Mouse (Mus musculus): ENCODE results near the gene Ahnak2. TPM values are rescaled to one million over a fixed set of nuclear protein-coding genes. Genes with fewer than 3 reads are reported as not detected.

Ahnak2 gene
- polyA plus RNA-seq, 1 experiment from 2014 or later = 0.48 TPM

GRCm38 (mm10) chr12:112745716-112746115 is 56.7 kb downstream of the Ahnak2 start:
- Histone ChIP-seq H3K9me3 (replicated peaks) (no peaks in the 10 kb centered on the region), H3K4me2 (replicated peaks) (no peak overlapping the region), H3K9ac (no peak overlapping the region), H3K4me1 (peaks cover 18% of the 10 kb centered on the region), H3K4me3 (no peak overlapping the region), H3K27ac (no peak overlapping the region), H3K36me3 (peaks cover 26% of the 10 kb centered on the region), H3K27me3 (no peaks in the 10 kb centered on the region)
- WGBS = 92% methylated on average over 10 of the region's 10 CpGs
- no peak for ATAC-seq (ENCODE audit: low FRiP score)

GRCm38 (mm10) chr12:112744891-112745580 is 57.4 kb downstream of the Ahnak2 start:
- Histone ChIP-seq H3K27me3 (no peaks in the 10 kb centered on the region), H3K4me1 (peaks cover 18% of the 10 kb centered on the region), H3K9ac (no peak overlapping the region), H3K27ac (no peak overlapping the region), H3K9me3 (replicated peaks) (no peaks in the 10 kb centered on the region), H3K4me3 (no peak overlapping the region), H3K4me2 (replicated peaks) (no peak overlapping the region), H3K36me3 (peaks cover 33% of the 10 kb centered on the region)
- ATAC-seq (ENCODE audit: low FRiP score) = no peak
- WGBS = 82% methylated on average over 10 of the region's 10 CpGs

GRCm38 (mm10) chr12:112744211-112744610 is 58.2 kb downstream of the Ahnak2 start:
- Histone ChIP-seq H3K27me3 (no peaks in the 10 kb centered on the region), H3K9me3 (replicated peaks) (no peaks in the 10 kb centered on the region), H3K36me3 (peaks cover 41% of the 10 kb centered on the region), H3K4me3 (no peak overlapping the region), H3K4me2 (replicated peaks) (no peak overlapping the region), H3K9ac (peak overlapping the region; percentile 27; the same call in 1 of the 2 replicates), H3K4me1 (peaks cover 18% of the 10 kb centered on the region), H3K27ac (no peak overlapping the region)
- ATAC-seq (ENCODE audit: low FRiP score) = no peak
- 89% methylated on average over 11 of the region's 11 CpGs for WGBS

- Histone ChIP-seq H3K9me3 (replicated peaks) (no peaks in the 10 kb centered on the region), H3K27ac (0 out of 2 replicates have a peak overlapping the region, but pooled peaks have one; percentile 46), H3K4me1 (peaks cover 18% of the 10 kb centered on the region), H3K36me3 (peaks cover 50% of the 10 kb centered on the region), H3K9ac (peak overlapping the region; percentile 27; the same call in 1 of the 2 replicates), H3K4me3 (no peak overlapping the region), H3K4me2 (replicated peaks) (no peak overlapping the region), H3K27me3 (no peaks in the 10 kb centered on the region)
- WGBS = 60% methylated on average over 25 of the region's 25 CpGs
- ATAC-seq (ENCODE audit: low FRiP score) = peak; percentile 53
Measured at GRCm38 (mm10) chr12:112743168-112743975, 59.1 kb downstream of the Ahnak2 start.

GRCm38 (mm10) chr12:112742768-112743167 is 59.7 kb downstream of the Ahnak2 start:
- no peaks in the 10 kb centered on the region for H3K9me3 ChIP-seq (replicated peaks)
- no peak overlapping the region for H3K4me2 ChIP-seq (replicated peaks)
- 71% methylated on average over 6 of the region's 6 CpGs for WGBS
- peaks cover 18% of the 10 kb centered on the region for H3K4me1 ChIP-seq
- 0 out of 2 replicates have a peak overlapping the region, but pooled peaks have one; percentile 46 for H3K27ac ChIP-seq
- ATAC-seq (ENCODE audit: low FRiP score) = no peak
- peak overlapping the region; percentile 23; the same call in 1 of the 2 replicates for H3K9ac ChIP-seq
- no peak overlapping the region for H3K4me3 ChIP-seq
- H3K36me3 ChIP-seq = peaks cover 55% of the 10 kb centered on the region
- H3K27me3 ChIP-seq = no peaks in the 10 kb centered on the region

- no peak overlapping the region for H3K4me2 ChIP-seq (replicated peaks)
- no peak overlapping the region for H3K4me3 ChIP-seq
- H3K9me3 ChIP-seq (replicated peaks) = no peaks in the 10 kb centered on the region
- ATAC-seq (ENCODE audit: low FRiP score) = no peak
- H3K27ac ChIP-seq = no peak overlapping the region
- H3K36me3 ChIP-seq = peaks cover 70% of the 10 kb centered on the region
- H3K4me1 ChIP-seq = peaks cover 4% of the 10 kb centered on the region; the same call in 1 of the 2 replicates
- WGBS = 90% methylated on average over 24 of the region's 24 CpGs
- no peak overlapping the region for H3K9ac ChIP-seq
- H3K27me3 ChIP-seq = no peaks in the 10 kb centered on the region
Measured at GRCm38 (mm10) chr12:112739023-112739568, 63.4 kb downstream of the Ahnak2 start.

GRCm38 (mm10) chr12:112738281-112739022 is 64.0 kb downstream of the Ahnak2 start:
- H3K4me1 ChIP-seq = peaks cover 4% of the 10 kb centered on the region; the same call in 1 of the 2 replicates
- peaks cover 71% of the 10 kb centered on the region for H3K36me3 ChIP-seq
- H3K4me3 ChIP-seq = no peak overlapping the region
- no peak for ATAC-seq (ENCODE audit: low FRiP score)
- no peak overlapping the region for H3K9ac ChIP-seq
- no peak overlapping the region for H3K4me2 ChIP-seq (replicated peaks)
- no peak overlapping the region for H3K27ac ChIP-seq
- no peaks in the 10 kb centered on the region for H3K9me3 ChIP-seq (replicated peaks)
- H3K27me3 ChIP-seq = no peaks in the 10 kb centered on the region
- 91% methylated on average over 31 of the region's 31 CpGs for WGBS

- WGBS = 91% methylated on average over 14 of the region's 14 CpGs
- Histone ChIP-seq H3K27me3 (no peaks in the 10 kb centered on the region), H3K9ac (no peak overlapping the region), H3K36me3 (peaks cover 78% of the 10 kb centered on the region), H3K4me1 (peaks cover 1% of the 10 kb centered on the region; the same call in 1 of the 2 replicates), H3K27ac (no peak overlapping the region), H3K9me3 (replicated peaks) (no peaks in the 10 kb centered on the region), H3K4me3 (no peak overlapping the region), H3K4me2 (replicated peaks) (no peak overlapping the region)
- no peak for ATAC-seq (ENCODE audit: low FRiP score)
Measured at GRCm38 (mm10) chr12:112737761-112738160, 64.7 kb downstream of the Ahnak2 start.

- H3K4me3 ChIP-seq = no peak overlapping the region
- peaks cover 85% of the 10 kb centered on the region for H3K36me3 ChIP-seq
- no peaks in the 10 kb centered on the region for H3K27me3 ChIP-seq
- no peaks in the 10 kb centered on the region for H3K4me1 ChIP-seq
- H3K9ac ChIP-seq = no peak overlapping the region
- no peak overlapping the region for H3K4me2 ChIP-seq (replicated peaks)
- no peaks in the 10 kb centered on the region for H3K9me3 ChIP-seq (replicated peaks)
- no peak for ATAC-seq (ENCODE audit: low FRiP score)
- 91% methylated on average over 7 of the region's 7 CpGs for WGBS
- H3K27ac ChIP-seq = no peak overlapping the region
Measured at GRCm38 (mm10) chr12:112737081-112737480, 65.4 kb downstream of the Ahnak2 start.

GRCm38 (mm10) chr12:112736636-112736925 is 65.9 kb downstream of the Ahnak2 start:
- no peak overlapping the region for H3K9ac ChIP-seq
- peaks cover 90% of the 10 kb centered on the region for H3K36me3 ChIP-seq
- H3K4me1 ChIP-seq = no peaks in the 10 kb centered on the region
- H3K27me3 ChIP-seq = no peaks in the 10 kb centered on the region
- H3K4me3 ChIP-seq = no peak overlapping the region
- no peaks in the 10 kb centered on the region for H3K9me3 ChIP-seq (replicated peaks)
- no peak for ATAC-seq (ENCODE audit: low FRiP score)
- 89% methylated on average over 10 of the region's 10 CpGs for WGBS
- H3K4me2 ChIP-seq (replicated peaks) = no peak overlapping the region
- H3K27ac ChIP-seq = no peak overlapping the region

- 86% methylated on average over 28 of the region's 29 CpGs for WGBS
- no peaks in the 10 kb centered on the region for H3K4me1 ChIP-seq
- no peak for ATAC-seq (ENCODE audit: low FRiP score)
- no peaks in the 10 kb centered on the region for H3K9me3 ChIP-seq (replicated peaks)
- no peak overlapping the region for H3K27ac ChIP-seq
- no peak overlapping the region for H3K4me2 ChIP-seq (replicated peaks)
- H3K27me3 ChIP-seq = no peaks in the 10 kb centered on the region
- no peak overlapping the region for H3K4me3 ChIP-seq
- H3K36me3 ChIP-seq = peaks cover 92% of the 10 kb centered on the region
- no peak overlapping the region for H3K9ac ChIP-seq
Measured at GRCm38 (mm10) chr12:112735896-112736635, 66.4 kb downstream of the Ahnak2 start.
